Mouse (Mus musculus) heart, adult 2 months (tissue): ENCODE measurements around the gene Icos. TPM values are rescaled to one million over a fixed set of nuclear protein-coding genes. Genes with fewer than 3 reads are reported as not detected.

ENCODE experiments used
- DNase-seq, 2 experiments: peaks; one replicate each; pipeline ENCODE4 v3.0.0; 2021
- H3K27ac ChIP-seq: fragments of 200-600 bp; 2 replicates; pipeline ENCODE4 v1.8.1; 2022
- H3K27me3 ChIP-seq: fragments of 200-500 bp; 2 replicates; pipeline ENCODE4 v1.6.1; 2012; ENCODE audit warnings: mild to moderate bottlenecking, low read length, inconsistent platforms, mixed read lengths; ENCODE audit not compliant: control insufficient read depth, insufficient read depth
- H3K36me3 ChIP-seq: fragments of 200-500 bp; 2 replicates; pipeline ENCODE4 v1.6.1; 2012; ENCODE audit warnings: low read length, inconsistent platforms; ENCODE audit not compliant: control insufficient read depth, insufficient read depth
- H3K4me1 ChIP-seq: fragments of 200-500 bp; 2 replicates; pipeline ENCODE4 v1.6.1; 2011; ENCODE audit warnings: low read length; ENCODE audit not compliant: control insufficient read depth, insufficient read depth
- H3K4me3 ChIP-seq: fragments of 200-600 bp; 2 replicates; pipeline ENCODE4 v1.8.1; 2022
- H3K79me2 ChIP-seq: fragments of 200-500 bp; replicated peaks from 2 replicates; pipeline ENCODE4 v1.6.1; 2012; ENCODE audit warnings: mild to moderate bottlenecking, inconsistent platforms, low read length, moderate library complexity, mixed read lengths; ENCODE audit not compliant: control insufficient read depth, insufficient read depth
- H3K9ac ChIP-seq: fragments of 200-500 bp; 2 replicates; pipeline ENCODE4 v1.6.1; 2012; ENCODE audit warnings: low read depth, mild to moderate bottlenecking, control low read depth, inconsistent platforms, low read length, mixed read lengths
- CTCF ChIP-seq: fragments of 200-600 bp; IDR thresholded peaks from 2 replicates; pipeline ENCODE4 v1.8.1; 2022; ENCODE audit warnings: antibody characterized with exemption, mild to moderate bottlenecking, moderate library complexity
- EP300 ChIP-seq: fragments of 200-500 bp; IDR thresholded peaks from 2 replicates; pipeline ENCODE4 v1.6.1; 2011; ENCODE audit warnings: low read depth, low read length, control low read depth; ENCODE audit not compliant: insufficient read depth
- POLR2A ChIP-seq: fragments of 200-500 bp; IDR thresholded peaks from 2 replicates; pipeline ENCODE4 v1.6.1; 2011; ENCODE audit warnings: mild to moderate bottlenecking, low read depth, low read length, control low read depth; ENCODE audit not compliant: insufficient read depth
- WGBS: fragments of 180-500 bp; shearing (Covaris S2); methylation state at CpG from one replicate; pipeline ENCODE4 v1.1.7; 2018; 5-methylcytosine and 5-hydroxymethylcytosine counted together
- intact Hi-C: fragments of 180-260 bp; cut with DNase I; formaldehyde crosslinking; loops from one replicate; pipeline ENCODE4 v1.15.1; 2025
- polyA plus RNA-seq: library from polyadenylated mRNA; depleted of rRNA; stranded (reverse); fragments of >200 nt; gene quantifications from 2 replicates; pipeline ENCODE4 v1.2.3, GENCODE M21; 2012; rRNA removed
- total RNA-seq, 2 experiments: library from RNA; stranded (reverse); gene quantifications; 2 replicates each; pipeline ENCODE4 v1.2.3; 2021

Icos gene
- total and polyA plus RNA-seq, 3 experiments, result 0.18 to 0.21 (median 0.18) TPM

GRCm38 (mm10) chr1:61047336-61047735 is 69.6 kb downstream of the Icos start:
- H3K27ac ChIP-seq, result no peak overlapping the region
- WGBS, result 87% methylated on average over 3 of the region's 3 CpGs
- H3K27me3 ChIP-seq, result no peaks in the 10 kb centered on the region
- no peak for TF ChIP-seq CTCF
- TF ChIP-seq POLR2A, result no peak
- TF ChIP-seq EP300, result no peak
- DNase-seq, result no peak
- no peaks in the 10 kb centered on the region for H3K79me2 ChIP-seq
- intact Hi-C loops, result no loop called here
- H3K4me1 ChIP-seq, result no peaks in the 10 kb centered on the region
- H3K4me3 ChIP-seq, result no peak overlapping the region
- H3K36me3 ChIP-seq, result no peaks in the 10 kb centered on the region
- H3K9ac ChIP-seq, result no peak overlapping the region

Other genes starting within 250 kb of the Icos start
- under 1 TPM; 0.86 to 0.91 TPM for gene Ctla4, start 90.9 kb upstream of the Icos start, total RNA-seq
- 0.74 and 2.0 TPM in 2 replicates for gene Ctla4, start 90.9 kb upstream of the Icos start, polyA plus RNA-seq